Mouse (Mus musculus): Measurements from ENCODE around the gene Dedd2. TPM values are rescaled to one million over a fixed set of nuclear protein-coding genes. Genes with fewer than 3 reads are reported as not detected.
A peak's percentile ranks its signal among the peaks of the same experiment; 100 is the strongest.

The Dedd2 gene
- polyA plus RNA-seq, 1 experiment from 2014 or later = 18.1 TPM

DNA sequence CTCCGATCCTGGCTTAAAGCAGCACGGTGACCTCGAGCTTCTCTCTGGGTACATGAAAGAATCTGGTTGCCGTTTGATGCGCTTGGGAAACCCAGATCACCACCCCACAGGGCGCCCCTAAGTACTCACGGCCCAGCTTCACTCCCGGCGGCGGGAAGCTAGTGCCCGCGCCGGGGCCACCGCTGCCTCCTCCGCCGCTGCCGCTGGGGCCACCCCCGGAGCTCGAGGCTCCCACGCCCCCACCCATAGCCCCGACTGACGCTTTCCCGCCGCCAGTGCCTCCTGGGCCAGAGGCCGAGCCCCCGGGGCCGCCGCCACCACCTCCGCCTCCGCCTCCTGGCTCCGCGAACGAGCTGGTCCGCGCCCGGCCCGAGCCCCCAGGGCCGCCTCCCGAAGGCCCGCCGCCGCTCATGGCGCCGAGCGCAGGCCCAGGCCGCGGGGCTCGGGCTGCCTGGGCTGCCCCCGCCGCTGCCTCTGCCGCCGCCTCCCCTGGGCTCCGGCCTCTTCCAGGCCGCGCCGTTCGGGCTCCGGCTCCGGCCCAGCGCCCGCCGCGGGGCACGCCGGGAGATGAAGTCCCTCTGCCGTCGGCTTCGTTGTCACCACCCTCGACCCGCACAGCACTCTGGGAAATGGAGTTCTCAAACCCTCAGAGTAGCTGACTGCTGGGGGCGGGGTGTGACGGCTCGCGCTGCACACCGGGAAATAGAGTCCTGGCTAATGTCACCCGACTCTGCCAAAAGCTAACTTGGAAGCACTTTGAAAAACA is 17.0 kb upstream of the Dedd2 start, which contains the start of gene Gsk3a:
TSS of gene Gsk3a (minus strand) at position 603 of the 766 bp plus-strand sequence.
- peak; percentile 88 for DNase-seq (ENCODE audit: low read depth, low spot score)
- ChIA-PET CTCF (interaction anchor here (1.0 to 2.2 kb wide), 5 partner anchors 16 to 96 kb away, joined by 3 to 11 read pairs (median 4); partner anchors contain the start of genes Megf8, Pafah1b3 and Zfp526), POLR2A (interaction anchor here (0.8 to 6.3 kb wide), 6 partner anchors 10 to 159 kb away, joined by 3 to 32 read pairs (median 3); partner anchors contain the start of genes Dedd2 and Zfp526)
- no peak for TF ChIP-seq CTCF (IDR thresholded peaks at IDR 0.05)
- H3K27me3 ChIP-seq = no peaks in the 10 kb centered on the region
- ATAC-seq = peak; percentile 64
- in situ Hi-C loops (cut with MboI; ENCODE audit: low pct_unique_long_range_greater_than_20kb) = no loop called here

DNA sequence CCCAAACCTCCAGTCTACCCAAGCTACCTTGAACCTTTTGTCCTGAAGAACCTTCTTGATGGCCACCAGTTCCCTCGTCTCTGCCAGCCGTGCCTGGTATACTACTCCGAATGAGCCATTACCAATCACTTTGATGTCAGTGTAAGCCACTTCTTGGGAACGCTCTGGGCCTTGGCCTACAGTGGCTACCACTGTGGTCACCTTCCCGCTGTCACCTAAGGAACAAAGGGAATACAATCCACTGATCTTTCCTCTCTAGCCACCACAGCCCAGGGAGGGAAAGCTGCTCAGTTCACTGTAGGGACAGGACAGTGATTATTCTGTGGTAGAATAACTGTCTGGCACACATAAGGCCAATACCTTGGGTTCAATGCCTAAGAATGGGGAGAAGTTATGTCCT is 15.1 kb upstream of the Dedd2 start:
- ATAC-seq (no peak), DNase-seq (ENCODE audit: low read depth, low spot score) (no peak)
- ChIA-PET POLR2A (interaction anchor here (0.8 to 6.3 kb wide), 5 partner anchors 9 to 162 kb away, joined by 3 to 32 read pairs (median 3); partner anchors contain the start of genes Dedd2 and Zfp526), CTCF (interaction anchor here (1.0 to 1.6 kb wide), 4 partner anchors 9 to 81 kb away, joined by 3 to 4 read pairs (median 3); partner anchors contain the start of gene Megf8)
- TF ChIP-seq CTCF (IDR thresholded peaks at IDR 0.05) = no peak
- in situ Hi-C loops (cut with MboI; ENCODE audit: low pct_unique_long_range_greater_than_20kb) = no loop called here
- no peaks in the 10 kb centered on the region for H3K27me3 ChIP-seq

DNA sequence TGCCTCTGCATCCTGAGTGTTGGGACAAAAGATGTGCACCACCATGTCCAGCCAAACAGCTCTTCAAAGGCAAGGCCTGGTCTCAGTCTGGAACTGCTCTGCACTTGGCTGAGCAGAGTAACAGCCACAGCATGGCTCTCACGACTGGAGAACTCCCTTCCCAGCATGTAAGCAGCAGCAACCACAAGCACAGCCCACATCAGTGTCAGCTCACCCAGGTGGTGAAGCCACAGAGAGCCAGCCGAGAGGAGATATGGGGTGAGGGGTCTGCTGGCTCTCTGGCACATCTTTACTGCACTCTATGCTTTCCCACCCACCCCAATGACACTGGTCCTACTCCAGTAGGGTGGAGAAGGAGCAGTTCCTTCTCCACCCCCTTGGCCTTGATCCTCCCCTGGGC is 12.6 kb upstream of the Dedd2 start:
- ChIA-PET CTCF (interaction anchor here (1.2 to 1.7 kb wide), 3 partner anchors 12 to 83 kb away, joined by 4 to 6 read pairs (median 5); partner anchors contain the start of genes Megf8 and Zfp526), POLR2A (interaction anchor here (6.3 kb wide), 1 partner anchor 13 kb away, joined by 32 read pairs; the partner anchor contains the start of genes Dedd2 and Zfp526)
- no peaks in the 10 kb centered on the region for H3K27me3 ChIP-seq
- in situ Hi-C loops (cut with MboI; ENCODE audit: low pct_unique_long_range_greater_than_20kb) = no loop called here
- TF ChIP-seq CTCF (IDR thresholded peaks at IDR 0.05) = no peak
- DNase-seq (ENCODE audit: low read depth, low spot score) (no peak), ATAC-seq (no peak)

DNA sequence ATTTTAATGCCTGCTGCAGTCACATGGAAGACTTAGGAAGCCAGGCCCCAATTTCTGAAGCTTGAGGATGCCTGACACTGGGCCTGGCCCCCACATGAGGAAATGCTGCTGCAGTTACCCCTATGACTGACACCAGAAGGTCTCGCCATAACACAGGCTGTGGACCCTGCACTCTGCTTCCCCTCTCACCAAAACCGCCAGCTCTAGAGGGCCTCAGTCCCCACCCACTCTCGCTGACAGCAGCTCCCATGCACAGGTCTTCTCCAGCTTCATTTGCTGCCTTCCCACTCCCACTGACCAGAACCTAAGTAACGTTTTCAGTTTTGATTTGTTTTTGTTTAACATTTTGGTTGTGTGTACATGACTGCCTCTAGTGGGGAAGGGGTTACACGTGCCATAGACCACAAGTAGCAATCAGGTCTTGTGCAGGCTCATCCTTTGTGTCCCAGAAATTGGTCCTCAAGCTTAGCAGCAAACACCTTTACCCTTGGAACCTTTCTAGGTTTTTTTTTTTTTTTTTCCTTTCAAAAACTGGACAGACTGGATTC is 11.8 kb upstream of the Dedd2 start:
- CTCF ChIA-PET = interaction anchor here (0.6 to 1.7 kb wide), 4 partner anchors 11 to 176 kb away, joined by 3 to 6 read pairs (median 4); partner anchors contain the start of genes Megf8 and Zfp526
- H3K27me3 ChIP-seq = no peaks in the 10 kb centered on the region
- DNase-seq (ENCODE audit: low read depth, low spot score) = no peak
- POLR2A ChIA-PET = interaction anchor here (0.6 to 1.2 kb wide), 3 partner anchors 16 to 54 kb away, joined by 3 to 4 read pairs (median 3); no protein-coding TSS in a partner anchor
- in situ Hi-C loops (cut with MboI; ENCODE audit: low pct_unique_long_range_greater_than_20kb) = no loop called here
- ATAC-seq = no peak
- TF ChIP-seq CTCF (IDR thresholded peaks at IDR 0.05) = no peak

DNA sequence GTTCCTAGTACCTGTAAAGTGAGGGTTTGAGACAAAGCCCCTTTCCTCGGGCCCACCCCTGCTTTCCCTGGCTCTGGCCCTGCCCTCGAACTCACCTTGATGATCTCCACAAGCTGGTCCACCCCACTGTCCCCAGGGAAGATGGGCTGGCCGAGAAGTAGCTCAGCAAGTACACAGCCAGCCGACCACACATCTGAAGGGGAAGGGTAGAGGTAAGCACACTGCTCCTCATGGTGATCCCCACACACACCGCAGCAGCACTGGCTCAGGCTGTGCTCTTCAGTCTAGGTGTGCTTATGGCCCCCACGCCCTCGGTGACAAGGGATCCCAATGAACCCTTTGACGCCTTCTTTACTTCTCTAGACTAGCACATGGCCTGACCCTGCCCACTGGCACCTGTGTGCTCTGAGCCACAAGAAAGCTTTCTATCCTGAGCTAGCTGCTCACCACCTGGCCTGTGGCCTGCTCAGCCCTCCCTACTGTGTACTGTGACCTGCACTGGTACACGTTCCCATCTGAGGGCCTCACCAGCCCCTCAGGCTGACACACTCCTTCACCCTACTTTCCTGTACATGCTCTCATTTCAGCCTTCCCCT is 10.4 kb upstream of the Dedd2 start:
- DNase-seq (ENCODE audit: low read depth, low spot score) = no peak
- POLR2A ChIA-PET = no interaction called here
- H3K27me3 ChIP-seq = no peaks in the 10 kb centered on the region
- no peak for TF ChIP-seq CTCF (IDR thresholded peaks at IDR 0.05)
- in situ Hi-C loops (cut with MboI; ENCODE audit: low pct_unique_long_range_greater_than_20kb) = no loop called here
- CTCF ChIA-PET = no interaction called here
- ATAC-seq = no peak

DNA sequence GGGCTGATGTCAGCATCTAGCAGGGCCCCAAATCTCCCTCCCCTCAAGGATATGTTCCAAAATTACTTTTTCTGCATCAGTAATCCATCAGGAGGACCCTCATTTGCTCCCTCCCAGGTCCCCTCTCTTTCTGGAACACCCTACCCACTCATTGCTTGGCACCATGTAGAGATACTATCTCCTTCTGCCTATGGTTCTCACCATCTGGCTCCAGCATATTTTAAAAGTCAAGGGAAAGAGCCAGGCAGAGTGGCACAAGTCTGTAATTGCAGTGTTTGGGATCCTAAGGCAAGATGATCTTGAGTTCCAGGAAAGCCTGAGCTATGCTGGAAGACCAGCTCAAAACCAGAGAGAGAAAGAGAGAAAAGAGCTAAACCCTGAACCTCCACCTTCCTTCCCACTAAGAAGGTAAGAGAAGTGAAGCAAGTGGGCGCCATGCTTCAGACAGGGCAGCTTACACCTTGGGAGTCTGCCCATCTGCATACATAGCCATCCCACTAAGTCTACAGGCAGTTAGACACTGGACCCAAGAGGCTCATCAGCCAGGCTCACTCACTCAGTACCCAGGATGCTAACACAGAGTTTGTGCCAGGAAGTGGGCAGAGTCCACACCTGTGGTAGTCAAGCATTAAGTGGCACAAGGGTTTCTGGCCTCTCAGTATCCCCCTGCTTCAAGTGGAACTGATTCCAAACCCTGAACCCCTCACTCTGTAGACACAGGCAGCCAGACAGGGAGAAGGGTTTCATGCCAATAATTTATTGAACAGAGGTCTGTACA is 7.3 kb upstream of the Dedd2 start:
- no peak for ATAC-seq
- H3K27me3 ChIP-seq = no peaks in the 10 kb centered on the region
- no peak for DNase-seq (ENCODE audit: low read depth, low spot score)
- ChIA-PET POLR2A (interaction anchor here (0.9 kb wide), 1 partner anchor 9 kb away, joined by 3 read pairs; no protein-coding TSS in a partner anchor), CTCF (no interaction called here)
- no peak for TF ChIP-seq CTCF (IDR thresholded peaks at IDR 0.05)
- in situ Hi-C loops (cut with MboI; ENCODE audit: low pct_unique_long_range_greater_than_20kb) = no loop called here

DNA sequence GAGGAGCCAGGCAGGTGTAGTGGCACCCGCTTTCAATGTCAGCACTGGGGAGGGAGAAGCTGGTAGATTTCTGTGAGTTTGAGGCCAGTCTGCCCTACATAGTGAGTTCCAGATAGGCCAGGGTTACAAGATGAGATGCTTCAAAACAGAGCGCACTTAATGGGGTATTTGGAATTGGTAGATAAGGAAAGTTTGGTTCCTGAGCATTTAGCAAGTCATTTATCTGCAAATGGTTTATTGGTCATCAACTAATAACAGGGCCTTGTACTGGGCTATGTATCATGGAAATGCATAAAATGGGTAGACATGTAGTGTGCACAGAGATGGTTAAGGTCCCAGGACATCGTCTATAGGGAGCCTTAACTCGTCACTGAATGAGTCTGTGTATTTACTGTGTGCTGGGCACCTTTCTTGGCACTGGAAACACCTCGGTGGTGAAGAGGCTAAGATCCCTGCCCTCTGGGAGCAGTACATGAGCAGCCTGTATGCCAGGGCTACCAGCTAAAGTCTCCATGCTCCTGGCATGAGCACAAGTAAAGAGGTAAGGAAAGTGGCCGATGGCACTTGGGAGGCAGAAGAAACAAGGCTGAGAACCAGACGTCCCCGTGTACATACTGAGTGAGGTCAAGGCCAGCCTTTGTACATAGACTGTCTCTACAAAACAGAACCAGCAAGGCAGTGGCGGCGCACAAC is 2.0 kb upstream of the Dedd2 start:
- DNase-seq (ENCODE audit: low read depth, low spot score) = no peak
- ChIA-PET CTCF (interaction anchor here (1.3 to 1.8 kb wide), 3 partner anchors 10 to 58 kb away, joined by 3 to 6 read pairs (median 4); no protein-coding TSS in a partner anchor), POLR2A (interaction anchor here (0.7 to 5.0 kb wide), 2 partner anchors 14 to 57 kb away, joined by 3 to 32 read pairs; partner anchors contain the start of gene Gsk3a)
- H3K27me3 ChIP-seq = no peaks in the 10 kb centered on the region
- no peak for TF ChIP-seq CTCF (IDR thresholded peaks at IDR 0.05)
- in situ Hi-C loops (cut with MboI; ENCODE audit: low pct_unique_long_range_greater_than_20kb) = no loop called here
- no peak for ATAC-seq

DNA sequence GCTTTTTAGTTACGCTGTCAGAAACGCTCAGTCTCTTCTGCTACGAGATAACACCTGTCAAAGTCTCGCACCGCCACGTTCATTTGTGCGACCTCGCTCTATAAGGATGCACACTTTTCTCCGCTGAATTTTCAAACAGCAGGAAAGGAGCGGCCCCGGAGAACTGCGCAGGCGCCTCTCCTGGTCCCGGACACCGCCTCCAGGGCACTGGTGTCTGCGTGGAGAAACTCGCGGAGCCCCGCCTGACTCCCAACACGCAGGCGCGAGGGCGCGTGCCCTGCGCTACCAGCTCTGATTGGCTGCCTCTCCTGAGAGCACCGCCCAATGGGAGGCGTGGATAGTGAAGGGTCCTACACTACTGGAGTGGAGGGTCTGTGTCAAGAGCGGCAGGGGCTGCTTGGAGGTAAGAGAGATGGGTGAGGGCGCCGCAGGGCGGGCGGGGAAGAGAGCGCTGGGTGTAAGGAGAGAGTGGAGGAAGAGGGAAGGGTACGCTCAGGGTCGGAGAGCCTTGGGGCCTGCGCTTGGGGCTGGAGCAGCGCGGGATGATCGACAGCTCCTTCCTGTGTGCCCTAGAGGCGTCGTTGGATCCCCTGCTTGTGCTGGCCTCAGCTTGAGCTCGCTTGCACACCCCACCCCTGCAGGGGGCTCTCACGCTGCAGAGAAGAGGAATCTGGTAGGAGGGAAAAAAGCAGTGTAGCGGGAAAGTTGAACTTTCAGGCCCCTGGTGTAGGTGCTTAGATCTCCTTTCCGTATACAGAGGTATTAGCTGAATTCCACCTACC is 878 bp upstream of the Dedd2 start, which contains the start of gene Zfp526:
TSS of gene Zfp526 (plus strand) at position 324 of the 782 bp plus-strand sequence.
- CTCF ChIA-PET = interaction anchor here (1.3 to 1.8 kb wide), 4 partner anchors 11 to 188 kb away, joined by 3 to 6 read pairs (median 4); no protein-coding TSS in a partner anchor
- peak; percentile 81 for DNase-seq (ENCODE audit: low read depth, low spot score)
- H3K27me3 ChIP-seq = no peaks in the 10 kb centered on the region
- TF ChIP-seq CTCF (IDR thresholded peaks at IDR 0.05) = no peak
- POLR2A ChIA-PET = interaction anchor here (0.7 to 5.0 kb wide), 4 partner anchors 15 to 58 kb away, joined by 3 to 32 read pairs (median 3); partner anchors contain the start of gene Gsk3a
- peak; percentile 78 for ATAC-seq
- in situ Hi-C loops (cut with MboI; ENCODE audit: low pct_unique_long_range_greater_than_20kb) = no loop called here

Measured in Patski (cell line).